ENCODE assay signal across 16 mouse cellular contexts in the genomic region with DNA sequence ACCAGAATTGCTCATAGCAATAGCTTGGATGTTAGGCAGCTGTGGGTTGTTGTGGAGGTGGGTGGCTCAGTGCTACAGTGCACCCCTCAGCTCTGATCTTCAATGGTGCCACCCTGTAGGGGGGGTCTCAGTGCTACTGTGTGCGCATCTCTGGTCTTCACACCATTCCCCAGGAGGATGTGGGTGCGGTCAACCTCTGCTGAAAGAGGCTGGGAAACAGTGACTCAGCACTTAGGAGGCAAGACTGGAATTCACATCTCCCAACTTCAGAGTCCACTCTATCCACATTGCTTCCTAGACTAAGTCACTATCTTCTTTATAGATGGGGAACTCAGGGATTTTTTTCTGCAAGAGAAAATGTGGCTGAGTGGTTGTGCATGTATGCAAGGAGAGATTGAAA.
"Had no signal": no experiment of that assay in that cellular context is flagged by ENCODE, and none has a peak within 500 bp of the region (broad histone marks: within the 10 kb centered on the region; RNA-seq: fewer than 3 reads in every experiment).

No protein-coding gene starts in this region.

- H3K4me3 ChIP-seq: midbrain, embryonic 10.5 days; midbrain, embryonic 12.5 days; myocyte; neural tube, embryonic 13.5 days; stomach, embryonic 15.5 days had no signal

- ATAC-seq: midbrain, embryonic 16.5 days had no signal

- H3K9me3 ChIP-seq: midbrain, embryonic 10.5 days; neural tube, embryonic 13.5 days; stomach, embryonic 15.5 days had no signal

- H3K4me2 ChIP-seq: lung, embryonic 14.5 days; midbrain, embryonic 12.5 days; neural tube, embryonic 13.5 days; stomach, embryonic 15.5 days had no signal

- DNase-seq: lung, adult 18-20 months; lung, embryonic 14.5 days; lung, postnatal 10 days; lung, postnatal 4 days; midbrain, embryonic 14.5 days; right cerebral cortex, postnatal 14 days; thymus, adult 18-20 months; thymus, postnatal 14 days; thymus, postnatal 36 days had no signal

- H3K9ac ChIP-seq: lung, embryonic 14.5 days; midbrain, embryonic 12.5 days; neural tube, embryonic 13.5 days; stomach, embryonic 15.5 days had no signal

- H3K36me3 ChIP-seq: midbrain, embryonic 10.5 days; midbrain, embryonic 12.5 days; neural tube, embryonic 13.5 days; stomach, embryonic 15.5 days had no signal

- H3K4me1 ChIP-seq: stomach, embryonic 15.5 days had no signal

- H3K27ac ChIP-seq: midbrain, embryonic 10.5 days; midbrain, embryonic 12.5 days; neural tube, embryonic 13.5 days; stomach, embryonic 15.5 days; stomach, postnatal 0 days had no signal

- H3K27me3 ChIP-seq: midbrain, embryonic 12.5 days; neural tube, embryonic 13.5 days; stomach, embryonic 15.5 days had no signal
